Mouse (Mus musculus) hindbrain, embryonic 11.5 days (tissue): ENCODE results near the gene Hpcal4. TPM values are rescaled to one million over a fixed set of nuclear protein-coding genes. Genes with fewer than 3 reads are reported as not detected.

ENCODE experiments used
- ATAC-seq: fragments of 200-750 bp; cut with Nextera tagmentation; 2 replicates; pipeline ENCODE4 v1.8.0; 2017; ENCODE audit warnings: mild to moderate bottlenecking, moderate TSS enrichment, moderate library complexity; ENCODE audit not compliant: low FRiP score
- DNase-seq: peaks from one replicate; pipeline ENCODE4 v3.0.0-alpha.2; 2015; ENCODE audit warnings: low spot score
- H3K27ac ChIP-seq: fragments of 300-500 bp; sonication (generic); 2 replicates; pipeline ENCODE4 v1.5.1; 2014; ENCODE audit warnings: mild to moderate bottlenecking, low read depth, low read length
- H3K27me3 ChIP-seq: fragments of 300-500 bp; sonication (generic); 2 replicates; pipeline ENCODE4 v1.6.1; 2014; ENCODE audit warnings: mild to moderate bottlenecking, low read length, moderate library complexity, mixed read lengths; ENCODE audit not compliant: control insufficient read depth, insufficient read depth
- H3K36me3 ChIP-seq: fragments of 300-500 bp; sonication (generic); 2 replicates; pipeline ENCODE4 v1.6.1; 2014; ENCODE audit warnings: mild to moderate bottlenecking, low read length, moderate library complexity, mixed read lengths; ENCODE audit not compliant: control insufficient read depth, insufficient read depth
- H3K4me1 ChIP-seq: fragments of 300-500 bp; sonication (generic); replicated peaks from 2 replicates; pipeline ENCODE4 v1.6.1; 2014; ENCODE audit warnings: low read length, mixed read lengths; ENCODE audit not compliant: control insufficient read depth, insufficient read depth
- H3K4me2 ChIP-seq: fragments of 300-500 bp; sonication (generic); replicated peaks from 2 replicates; pipeline ENCODE4 v1.6.1; 2014; ENCODE audit warnings: mild to moderate bottlenecking, low read depth, low read length
- H3K4me3 ChIP-seq: fragments of 300-500 bp; sonication (generic); 2 replicates; pipeline ENCODE4 v1.5.1; 2014; ENCODE audit warnings: low read depth, low read length
- H3K9ac ChIP-seq: fragments of 300-500 bp; sonication (generic); 2 replicates; pipeline ENCODE4 v1.6.1; 2014; ENCODE audit warnings: low read depth, low read length
- H3K9me3 ChIP-seq: fragments of 300-500 bp; sonication (generic); 2 replicates; pipeline ENCODE4 v1.6.1; 2016; ENCODE audit warnings: low read length; ENCODE audit not compliant: control insufficient read depth
- WGBS: fragments of 180-500 bp; shearing (Covaris S2); extraction: QIAGEN DNeasy Blood & Tissue Kit; methylation state at CpG from one replicate; pipeline ENCODE4 v1.1.7; 2014; 5-methylcytosine and 5-hydroxymethylcytosine counted together
- polyA plus RNA-seq: library from polyadenylated mRNA; unstranded; fragments of >200 nt; fragmentation: Nextera tagmentation; extraction: Ambion mirVana; gene quantifications from 2 replicates; pipeline ENCODE4 v1.2.1, GENCODE M21; 2014

Hpcal4 gene
- polyA plus RNA-seq, 1 experiment from 2014 or later = 1.5 TPM

GRCm38 (mm10) chr4:123212330-123212729 lies 29.3 kb downstream of the Hpcal4 start:
- DNase-seq = no peak
- no peak overlapping the region for H3K4me3 ChIP-seq
- H3K4me1 ChIP-seq = 0 out of 2 replicates have a peak, but pooled peaks cover 2% of the 10 kb centered on the region
- 68% methylated on average over 2 of the region's 2 CpGs for WGBS
- H3K9ac ChIP-seq = no peak overlapping the region
- H3K9me3 ChIP-seq = no peaks in the 10 kb centered on the region
- H3K27me3 ChIP-seq = no peaks in the 10 kb centered on the region
- no peaks in the 10 kb centered on the region for H3K36me3 ChIP-seq
- no peak for ATAC-seq
- no peak overlapping the region for H3K27ac ChIP-seq
- H3K4me2 ChIP-seq = no peak overlapping the region

GRCm38 (mm10) chr4:123213975-123214374 lies 30.9 kb downstream of the Hpcal4 start:
- no peak overlapping the region for H3K27ac ChIP-seq
- no peaks in the 10 kb centered on the region for H3K9me3 ChIP-seq
- no peak for ATAC-seq
- H3K4me1 ChIP-seq = 0 out of 2 replicates have a peak, but pooled peaks cover 2% of the 10 kb centered on the region
- no peaks in the 10 kb centered on the region for H3K27me3 ChIP-seq
- no peak for DNase-seq
- no peak overlapping the region for H3K4me3 ChIP-seq
- H3K36me3 ChIP-seq = no peaks in the 10 kb centered on the region
- no peak overlapping the region for H3K9ac ChIP-seq
- no peak overlapping the region for H3K4me2 ChIP-seq
- WGBS = 95% methylated on average over 9 of the region's 9 CpGs

- H3K9ac ChIP-seq = no peak overlapping the region
- H3K27me3 ChIP-seq = no peaks in the 10 kb centered on the region
- DNase-seq (no peak), ATAC-seq (no peak)
- 0 out of 2 replicates have a peak, but pooled peaks cover 2% of the 10 kb centered on the region for H3K4me1 ChIP-seq
- no peaks in the 10 kb centered on the region for H3K36me3 ChIP-seq
- no peak overlapping the region for H3K4me2 ChIP-seq
- H3K27ac ChIP-seq = no peak overlapping the region
- no peak overlapping the region for H3K4me3 ChIP-seq
- no peaks in the 10 kb centered on the region for H3K9me3 ChIP-seq
- WGBS = 83% methylated on average over 1 of the region's 1 CpGs
Observed at GRCm38 (mm10) chr4:123215367-123215766, 32.3 kb downstream of the Hpcal4 start.

GRCm38 (mm10) chr4:123216782-123217181 lies 33.8 kb downstream of the Hpcal4 start:
- Histone ChIP-seq H3K27ac (no peak overlapping the region), H3K4me2 (no peak overlapping the region), H3K4me1 (0 out of 2 replicates have a peak, but pooled peaks cover 2% of the 10 kb centered on the region), H3K4me3 (no peak overlapping the region), H3K27me3 (no peaks in the 10 kb centered on the region), H3K36me3 (no peaks in the 10 kb centered on the region), H3K9me3 (no peaks in the 10 kb centered on the region), H3K9ac (no peak overlapping the region)
- DNase-seq (peak; percentile 67), ATAC-seq (no peak)
- whole genome bisulfite sequencing = 29% methylated on average over 1 of the region's 1 CpGs

GRCm38 (mm10) chr4:123219720-123220357 lies 36.8 kb downstream of the Hpcal4 start:
- DNase-seq = peak; percentile 85
- 0 out of 2 replicates have a peak, but pooled peaks cover 2% of the 10 kb centered on the region for H3K4me1 ChIP-seq
- 75% methylated on average over 15 of the region's 15 CpGs for WGBS
- no peaks in the 10 kb centered on the region for H3K36me3 ChIP-seq
- no peak overlapping the region for H3K4me2 ChIP-seq
- no peak overlapping the region for H3K9ac ChIP-seq
- H3K9me3 ChIP-seq = no peaks in the 10 kb centered on the region
- no peak overlapping the region for H3K4me3 ChIP-seq
- peak; percentile 72 for ATAC-seq
- H3K27me3 ChIP-seq = no peaks in the 10 kb centered on the region
- H3K27ac ChIP-seq = no peak overlapping the region

GRCm38 (mm10) chr4:123220637-123221036 lies 37.6 kb downstream of the Hpcal4 start:
- Histone ChIP-seq H3K36me3 (no peaks in the 10 kb centered on the region), H3K27ac (no peak overlapping the region), H3K4me2 (no peak overlapping the region), H3K4me3 (no peak overlapping the region), H3K9me3 (no peaks in the 10 kb centered on the region), H3K27me3 (no peaks in the 10 kb centered on the region), H3K4me1 (no peaks in the 10 kb centered on the region), H3K9ac (no peak overlapping the region)
- DNase-seq = no peak
- no peak for ATAC-seq
- 75% methylated on average over 4 of the region's 4 CpGs for WGBS

- Histone ChIP-seq H3K4me1 (peaks cover 3% of the 10 kb centered on the region; the same call in 1 of the 2 replicates), H3K27ac (no peak overlapping the region), H3K9ac (no peak overlapping the region), H3K9me3 (no peaks in the 10 kb centered on the region), H3K4me2 (no peak overlapping the region), H3K27me3 (no peaks in the 10 kb centered on the region), H3K4me3 (no peak overlapping the region), H3K36me3 (no peaks in the 10 kb centered on the region)
- WGBS = 46% methylated on average over 3 of the region's 3 CpGs
- no peak for ATAC-seq
- no peak for DNase-seq
Observed at GRCm38 (mm10) chr4:123223309-123223708, 40.3 kb downstream of the Hpcal4 start.

GRCm38 (mm10) chr4:123225718-123226403 lies 42.8 kb downstream of the Hpcal4 start:
- Histone ChIP-seq H3K9me3 (no peaks in the 10 kb centered on the region), H3K4me2 (no peak overlapping the region), H3K9ac (no peak overlapping the region), H3K36me3 (no peaks in the 10 kb centered on the region), H3K27me3 (no peaks in the 10 kb centered on the region), H3K27ac (no peak overlapping the region), H3K4me1 (peaks cover 3% of the 10 kb centered on the region; the same call in 1 of the 2 replicates), H3K4me3 (no peak overlapping the region)
- ATAC-seq (no peak), DNase-seq (no peak)
- WGBS = 63% methylated on average over 10 of the region's 10 CpGs

- Histone ChIP-seq H3K9ac (no peak overlapping the region), H3K4me1 (peaks cover 3% of the 10 kb centered on the region; the same call in 1 of the 2 replicates), H3K27ac (no peak overlapping the region), H3K36me3 (no peaks in the 10 kb centered on the region), H3K4me2 (no peak overlapping the region), H3K9me3 (no peaks in the 10 kb centered on the region), H3K27me3 (peaks cover 5% of the 10 kb centered on the region; the same call in 1 of the 2 replicates), H3K4me3 (no peak overlapping the region)
- 42% methylated on average over 4 of the region's 4 CpGs for WGBS
- no peak for DNase-seq
- no peak for ATAC-seq
Observed at GRCm38 (mm10) chr4:123227707-123228106, 44.7 kb downstream of the Hpcal4 start.
